Mouse (Mus musculus) erythroblast, embryonic 14.5 days (primary cell): ENCODE data around the gene Nnat. TPM values are rescaled to one million over a fixed set of nuclear protein-coding genes. Genes with fewer than 3 reads are reported as not detected.
"Not testable (repeated sequence)": the region's sequence is repeated elsewhere in the genome, so short reads cannot be mapped to it uniquely, and the experiment has no call there.

Experiments
- H3K27me3 ChIP-seq: 2 replicates; pipeline ENCODE4 v1.6.1; 2012; ENCODE audit warnings: inconsistent platforms; ENCODE audit not compliant: control insufficient read depth
- H3K36me3 ChIP-seq: 2 replicates; pipeline ENCODE4 v1.6.1; 2012; ENCODE audit warnings: mild to moderate bottlenecking, inconsistent platforms; ENCODE audit not compliant: control insufficient read depth
- H3K4me1 ChIP-seq: 2 replicates; pipeline ENCODE4 v1.6.1; 2012; ENCODE audit warnings: inconsistent platforms; ENCODE audit not compliant: control insufficient read depth
- H3K4me3 ChIP-seq: replicated peaks from 2 replicates; pipeline ENCODE3; 2012; ENCODE audit warnings: moderate library complexity, mild to moderate bottlenecking, inconsistent platforms
- H3K9me3 ChIP-seq: 2 replicates; pipeline ENCODE4 v1.6.1; 2012; ENCODE audit warnings: low read length, inconsistent platforms, mixed read lengths; ENCODE audit not compliant: control insufficient read depth
- GATA1 ChIP-seq: IDR thresholded peaks from 2 replicates; pipeline ENCODE4 v1.6.1; 2012; ENCODE audit warnings: low read length, inconsistent platforms, mixed read lengths
- TAL1 ChIP-seq: IDR thresholded peaks from 3 replicates; pipeline ENCODE4 v1.6.1; 2012; ENCODE audit warnings: low read length, inconsistent platforms, mixed read lengths
- polyA plus RNA-seq: library from polyadenylated mRNA; stranded (reverse); fragments of >175 nt; gene quantifications from 2 replicates; pipeline ENCODE4 v1.2.3, GENCODE M21; 2012

The Nnat gene
- polyA plus RNA-seq, 1 experiment, result 0.03 TPM

- no peaks in the 10 kb centered on the region for H3K36me3 ChIP-seq
- TF ChIP-seq TAL1 (no peak), GATA1 (no peak)
- no peaks in the 10 kb centered on the region for H3K9me3 ChIP-seq
- peaks cover 2% of the 10 kb centered on the region; the same call in 1 of the 2 replicates for H3K27me3 ChIP-seq
- H3K4me1 ChIP-seq, result peaks cover 27% of the 10 kb centered on the region
- no peak overlapping the region for H3K4me3 ChIP-seq
Measured at GRCm38 (mm10) chr2:157569796-157570485, 10.1 kb downstream of the Nnat start.

GRCm38 (mm10) chr2:157571224-157571832 is 11.4 kb downstream of the Nnat start, which contains the start of gene Blcap:
Gene Blcap (minus strand): TSS chr2:157571274.
- Histone ChIP-seq H3K9me3 (no peaks in the 10 kb centered on the region), H3K4me1 (peaks cover 14% of the 10 kb centered on the region), H3K27me3 (peaks cover 2% of the 10 kb centered on the region; the same call in 1 of the 2 replicates), H3K4me3 (no peak within 1 kb of the TSS), H3K36me3 (no peaks in the 10 kb centered on the region)
- TF ChIP-seq TAL1, result no peak
- TF ChIP-seq GATA1, result no peak

- Histone ChIP-seq H3K4me1 (no peaks in the 10 kb centered on the region), H3K27me3 (peaks cover 2% of the 10 kb centered on the region; the same call in 1 of the 2 replicates)
Measured at GRCm38 (mm10) chr2:157572786-157573185, 12.9 kb downstream of the Nnat start.

GRCm38 (mm10) chr2:157585351-157585750 is 25.5 kb downstream of the Nnat start:
- not testable (repeated sequence) for H3K4me1 ChIP-seq, H3K4me3 ChIP-seq, H3K27me3 ChIP-seq, H3K36me3 ChIP-seq, H3K9me3 ChIP-seq

More at GRCm38 (mm10) chr2:157572786-157573185, 12.9 kb downstream of the Nnat start:
- H3K36me3 ChIP-seq, result no peaks in the 10 kb centered on the region
- TF ChIP-seq TAL1, result no peak
- H3K4me3 ChIP-seq, result no peak overlapping the region
- H3K9me3 ChIP-seq, result no peaks in the 10 kb centered on the region

GRCm38 (mm10) chr2:157596876-157597566 is 37.1 kb downstream of the Nnat start:
- TF ChIP-seq GATA1 (no peak), TAL1 (no peak)
- H3K27me3 ChIP-seq, result no peaks in the 10 kb centered on the region
- H3K36me3 ChIP-seq, result no peaks in the 10 kb centered on the region
- no peak overlapping the region for H3K4me3 ChIP-seq
- H3K4me1 ChIP-seq, result no peaks in the 10 kb centered on the region
- H3K9me3 ChIP-seq, result no peaks in the 10 kb centered on the region

- peaks cover 2% of the 10 kb centered on the region; the same call in 1 of the 2 replicates for H3K27me3 ChIP-seq
- no peaks in the 10 kb centered on the region for H3K9me3 ChIP-seq
- H3K4me3 ChIP-seq, result no peak overlapping the region
- no peaks in the 10 kb centered on the region for H3K36me3 ChIP-seq
- TF ChIP-seq TAL1 (no peak), GATA1 (no peak)
- H3K4me1 ChIP-seq, result no peaks in the 10 kb centered on the region
Measured at GRCm38 (mm10) chr2:157601435-157601839, 41.6 kb downstream of the Nnat start.

GRCm38 (mm10) chr2:157605025-157605675 is 45.3 kb downstream of the Nnat start:
- TF ChIP-seq GATA1, result no peak
- no peak for TF ChIP-seq TAL1
- no peak overlapping the region for H3K4me3 ChIP-seq
- no peaks in the 10 kb centered on the region for H3K9me3 ChIP-seq
- H3K36me3 ChIP-seq, result no peaks in the 10 kb centered on the region
- peaks cover 2% of the 10 kb centered on the region; the same call in 1 of the 2 replicates for H3K27me3 ChIP-seq
- no peaks in the 10 kb centered on the region for H3K4me1 ChIP-seq

- Histone ChIP-seq H3K27me3 (peaks cover 2% of the 10 kb centered on the region; the same call in 1 of the 2 replicates), H3K36me3 (no peaks in the 10 kb centered on the region), H3K4me3 (no peak overlapping the region), H3K9me3 (no peaks in the 10 kb centered on the region), H3K4me1 (no peaks in the 10 kb centered on the region)
- no peak for TF ChIP-seq TAL1
- TF ChIP-seq GATA1, result no peak
Measured at GRCm38 (mm10) chr2:157607542-157608236, 47.8 kb downstream of the Nnat start.

- no peaks in the 10 kb centered on the region for H3K4me1 ChIP-seq
- no peaks in the 10 kb centered on the region for H3K27me3 ChIP-seq
- no peaks in the 10 kb centered on the region for H3K36me3 ChIP-seq
- H3K9me3 ChIP-seq, result no peaks in the 10 kb centered on the region
- H3K4me3 ChIP-seq, result no peak overlapping the region
- TF ChIP-seq GATA1, result no peak
- TF ChIP-seq TAL1, result no peak
Measured at GRCm38 (mm10) chr2:157611735-157612134, 51.9 kb downstream of the Nnat start.

Other genes starting within 250 kb of the Nnat start
- not detected in 2 replicates for gene Ghrh, start 212.6 kb upstream of the Nnat start, polyA plus RNA-seq
- 3.7 and 4.9 TPM in 2 replicates for gene Manbal, start 192.5 kb upstream of the Nnat start, polyA plus RNA-seq
- gene Src, start 141.6 kb upstream of the Nnat start, polyA plus RNA-seq, result 0.08 and 0.09 TPM in 2 replicates
- 0.66 and 0.85 TPM in 2 replicates for gene Blcap, start 11.2 kb downstream of the Nnat start, polyA plus RNA-seq
- gene Ctnnbl1, start 177.3 kb downstream of the Nnat start, polyA plus RNA-seq, result 0.98 and 1.2 TPM in 2 replicates